Mouse (Mus musculus) large intestine, adult 2 months (tissue): ENCODE measurements around the gene Phldb3. TPM values are rescaled to one million over a fixed set of nuclear protein-coding genes. Genes with fewer than 3 reads are reported as not detected.

ENCODE experiments used
- DNase-seq: peaks from one replicate; pipeline ENCODE4 v3.0.0-alpha.2; 2012; ENCODE audit warnings: low read depth, low spot score
- WGBS: fragments of 180-500 bp; shearing (Covaris S2); methylation state at CpG from one replicate; pipeline ENCODE4 v1.1.7; 2018; 5-methylcytosine and 5-hydroxymethylcytosine counted together
- polyA plus RNA-seq: library from polyadenylated mRNA; depleted of rRNA; stranded (reverse); fragments of >200 nt; gene quantifications from 2 replicates; pipeline ENCODE4 v1.2.3, GENCODE M21; 2012

Phldb3 gene
- polyA plus RNA-seq, 1 experiment: 4.1 TPM

GRCm38 (mm10) chr7:24622967-24623366 is 12.4 kb downstream of the Phldb3 start:
- 89% methylated on average over 6 of the region's 6 CpGs for WGBS
- no peak for DNase-seq

- no peak for DNase-seq
- 12% methylated on average over 33 of the region's 33 CpGs for WGBS
Measured at GRCm38 (mm10) chr7:24628685-24629610, 18.4 kb downstream of the Phldb3 start.

GRCm38 (mm10) chr7:24629672-24630071 is 19.1 kb downstream of the Phldb3 start:
- WGBS: 63% methylated on average over 4 of the region's 4 CpGs
- DNase-seq: no peak

GRCm38 (mm10) chr7:24630116-24630880 is 19.7 kb downstream of the Phldb3 start:
- WGBS: 82% methylated on average over 10 of the region's 10 CpGs
- DNase-seq: no peak

- no peak for DNase-seq
- WGBS: 35% methylated on average over 15 of the region's 15 CpGs
Measured at GRCm38 (mm10) chr7:24636264-24636663, 25.7 kb downstream of the Phldb3 start, which contains the start of gene Lypd3. Gene Lypd3 (plus strand): TSS chr7:24636550.

GRCm38 (mm10) chr7:24637046-24637445 is 26.5 kb downstream of the Phldb3 start:
- DNase-seq: no peak
- WGBS: 8% methylated on average over 18 of the region's 18 CpGs

- WGBS: 3% methylated on average over 35 of the region's 35 CpGs
- DNase-seq: no peak
Measured at GRCm38 (mm10) chr7:24638026-24638856, 27.7 kb downstream of the Phldb3 start.

GRCm38 (mm10) chr7:24640450-24640849 is 29.9 kb downstream of the Phldb3 start:
- WGBS: 56% methylated on average over 13 of the region's 13 CpGs
- DNase-seq: no peak

GRCm38 (mm10) chr7:24642491-24642890 is 31.9 kb downstream of the Phldb3 start:
- no peak for DNase-seq
- WGBS: 13% methylated on average over 9 of the region's 9 CpGs

- 77% methylated on average over 6 of the region's 6 CpGs for WGBS
Measured at GRCm38 (mm10) chr7:24644492-24644891, 33.9 kb downstream of the Phldb3 start.

GRCm38 (mm10) chr7:24644996-24645395 is 34.4 kb downstream of the Phldb3 start:
- 71% methylated on average over 7 of the region's 7 CpGs for WGBS
- no peak for DNase-seq

More at GRCm38 (mm10) chr7:24644492-24644891, 33.9 kb downstream of the Phldb3 start:
- DNase-seq: no peak

- WGBS: 18% methylated on average over 7 of the region's 7 CpGs
Measured at GRCm38 (mm10) chr7:24646486-24646885, 35.9 kb downstream of the Phldb3 start.

GRCm38 (mm10) chr7:24653681-24654080 is 43.1 kb downstream of the Phldb3 start:
- DNase-seq: no peak
- WGBS: 15% methylated on average over 7 of the region's 7 CpGs

More at GRCm38 (mm10) chr7:24646486-24646885, 35.9 kb downstream of the Phldb3 start:
- no peak for DNase-seq

GRCm38 (mm10) chr7:24659737-24660357 is 49.3 kb downstream of the Phldb3 start:
- no peak for DNase-seq
- 37% methylated on average over 12 of the region's 12 CpGs for WGBS

- DNase-seq: no peak
- 53% methylated on average over 17 of the region's 17 CpGs for WGBS
Measured at GRCm38 (mm10) chr7:24661118-24661904, 50.7 kb downstream of the Phldb3 start.

GRCm38 (mm10) chr7:24662575-24662974 is 52.0 kb downstream of the Phldb3 start:
- DNase-seq: no peak
- 8% methylated on average over 8 of the region's 8 CpGs for WGBS

GRCm38 (mm10) chr7:24664301-24664700 is 53.7 kb downstream of the Phldb3 start:
- 35% methylated on average over 8 of the region's 8 CpGs for WGBS
- DNase-seq: no peak

- WGBS: 80% methylated on average over 9 of the region's 9 CpGs
- no peak for DNase-seq
Measured at GRCm38 (mm10) chr7:24664959-24665358, 54.4 kb downstream of the Phldb3 start.
